In the genomic region with DNA sequence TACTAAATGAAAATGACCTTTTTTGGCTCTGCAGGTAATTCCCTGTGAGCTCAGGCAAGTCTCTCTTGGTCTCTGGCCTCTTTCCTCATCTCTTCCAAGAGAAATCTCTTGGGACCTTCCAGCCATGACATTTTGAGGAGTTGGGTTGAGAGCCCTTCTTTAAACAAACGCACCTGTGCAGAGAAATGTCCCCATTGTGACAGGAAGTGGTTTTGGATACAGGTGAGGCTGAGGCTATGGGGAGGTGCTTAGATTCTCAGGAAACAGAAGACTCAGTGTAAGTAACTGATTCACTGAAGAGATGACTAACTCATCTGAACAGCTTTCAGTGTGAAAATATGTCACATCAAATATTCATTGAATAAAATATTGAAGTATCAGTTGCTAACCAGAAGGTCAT, we compare ENCODE assay signal across 18 mouse cellular contexts.
"Had no signal": no experiment of that assay in that cellular context is flagged by ENCODE, and none has a peak within 500 bp of the region (broad histone marks: within the 10 kb centered on the region; RNA-seq: fewer than 3 reads in every experiment).

No protein-coding gene starts in this region.

- H3K36me3 ChIP-seq: midbrain, embryonic 10.5 days; midbrain, embryonic 13.5 days had no signal

- DNase-seq: kidney, adult 18-20 months; kidney, adult 9 months; kidney, postnatal 14 days; kidney, postnatal 4 days; liver, postnatal 0 days; lung, embryonic 14.5 days; right cerebral cortex, postnatal 14 days; right cerebral cortex, postnatal 4 days had no signal

- H3K27ac ChIP-seq: intestine, embryonic 15.5 days; left cerebral cortex, adult 2 months; liver, embryonic 14.5 days; macrophage; midbrain, embryonic 10.5 days; midbrain, embryonic 13.5 days; stomach, postnatal 0 days had no signal

- H3K27me3 ChIP-seq: intestine, embryonic 15.5 days; midbrain, embryonic 13.5 days had no signal

- H3K4me1 ChIP-seq: intestine, embryonic 15.5 days had no signal

- H3K4me3 ChIP-seq: intestine, embryonic 15.5 days; left cerebral cortex, adult 2 months; midbrain, embryonic 10.5 days; midbrain, embryonic 13.5 days; myocyte had no signal

- H3K9me3 ChIP-seq: intestine, embryonic 15.5 days; midbrain, embryonic 10.5 days; midbrain, embryonic 13.5 days had no signal

- ATAC-seq: intestine, embryonic 15.5 days; liver, postnatal 0 days; lung, postnatal 0 days; midbrain, embryonic 13.5 days; midbrain, embryonic 16.5 days had no signal
